ENCODE assay signal across 13 mouse cellular contexts in genomic region chr12:79762087-79762486, GRCm38 (mm10).
DNase-seq lines count a peak whose midpoint lies in the region; ATAC-seq and TF ChIP-seq lines count a peak whose summit lies in the region.
"Had no signal": no experiment of that assay in that cellular context is flagged by ENCODE, and none has a peak within 500 bp of the region (broad histone marks: within the 10 kb centered on the region; RNA-seq: fewer than 3 reads in every experiment).

No protein-coding gene starts in this region.

- H3K4me1 ChIP-seq in heart, embryonic 10.5 days: peaks cover 63% of the 10 kb centered on the region
- H3K4me1 ChIP-seq in lung, embryonic 15.5 days: peaks cover 51% of the 10 kb centered on the region
- H3K4me1 ChIP-seq in embryonic fibroblast, embryonic 13.5 days (ENCODE audit: control insufficient read depth, insufficient read depth, low read length): peaks cover 10% of the 10 kb centered on the region
- H3K4me1 ChIP-seq in liver, postnatal 0 days (ENCODE audit: insufficient read depth): peaks cover 19% of the 10 kb centered on the region

- H3K27ac ChIP-seq in heart, embryonic 10.5 days: peak overlapping the region; percentile 82
- peak overlapping the region; percentile 77 for H3K27ac ChIP-seq in lung, embryonic 15.5 days
- H3K27ac ChIP-seq in embryonic fibroblast, embryonic 13.5 days (ENCODE audit: insufficient read depth, low read length): peak overlapping the region; percentile 50
- H3K27ac ChIP-seq in liver, postnatal 0 days (ENCODE audit: low read depth): peak overlapping the region; percentile 62; the same call in 1 of the 2 replicates
- H3K27ac ChIP-seq: hindbrain, embryonic 15.5 days; limb, embryonic 13.5 days had no signal

- 58% methylated on average over 2 of the region's 2 CpGs for WGBS in heart, embryonic 10.5 days
- 43% methylated on average over 2 of the region's 2 CpGs for WGBS in lung, embryonic 15.5 days
- 57% methylated on average over 2 of the region's 2 CpGs for WGBS in liver, postnatal 0 days (ENCODE audit: insufficient replicate concordance)

- no peak for ATAC-seq in lung, embryonic 15.5 days (ENCODE audit: borderline replicate concordance, extremely low read depth, low FRiP score, low TSS enrichment)
- no peak for ATAC-seq in liver, postnatal 0 days
- ATAC-seq in erythroid progenitor cell, adult 5-6 weeks (replicated peaks; ENCODE audit: low FRiP score, poor library complexity, severe bottlenecking): no peak

- intact Hi-C loops in heart, postnatal 14 days (cut with DNase I): no loop called here

- H3K4me3 ChIP-seq in heart, embryonic 10.5 days: no peak overlapping the region
- no peak overlapping the region for H3K4me3 ChIP-seq in lung, embryonic 15.5 days
- no peak overlapping the region for H3K4me3 ChIP-seq in embryonic fibroblast, embryonic 13.5 days (ENCODE audit: insufficient read depth, low read length)
- H3K4me3 ChIP-seq in liver, postnatal 0 days (ENCODE audit: low read depth, low read length): no peak overlapping the region
- H3K4me3 ChIP-seq: hindbrain, embryonic 15.5 days; limb, embryonic 13.5 days had no signal

- no peak overlapping the region for H3K9ac ChIP-seq in lung, embryonic 15.5 days
- H3K9ac ChIP-seq in liver, postnatal 0 days (replicated peaks): no peak overlapping the region
- H3K9ac ChIP-seq: hindbrain, embryonic 15.5 days; limb, embryonic 13.5 days had no signal

- no peak for TF ChIP-seq POLR2A in embryonic fibroblast, embryonic 13.5 days (IDR thresholded peaks at IDR 0.05; ENCODE audit: low read depth, low read length)

- H3K4me2 ChIP-seq in lung, embryonic 15.5 days: no peak overlapping the region
- H3K4me2 ChIP-seq in liver, postnatal 0 days (ENCODE audit: low read depth, low read length): no peak overlapping the region
- H3K4me2 ChIP-seq: hindbrain, embryonic 15.5 days; limb, embryonic 13.5 days had no signal

- H3K9me3 ChIP-seq in heart, embryonic 10.5 days: no peaks in the 10 kb centered on the region
- no peaks in the 10 kb centered on the region for H3K9me3 ChIP-seq in lung, embryonic 15.5 days
- no peaks in the 10 kb centered on the region for H3K9me3 ChIP-seq in liver, postnatal 0 days (ENCODE audit: low read length)
- H3K9me3 ChIP-seq: hindbrain, embryonic 15.5 days; limb, embryonic 13.5 days had no signal

- H3K36me3 ChIP-seq in heart, embryonic 10.5 days: no peaks in the 10 kb centered on the region
- no peaks in the 10 kb centered on the region for H3K36me3 ChIP-seq in lung, embryonic 15.5 days
- no peaks in the 10 kb centered on the region for H3K36me3 ChIP-seq in liver, postnatal 0 days (replicated peaks; ENCODE audit: insufficient read depth, low read length)
- H3K36me3 ChIP-seq: hindbrain, embryonic 15.5 days; limb, embryonic 13.5 days had no signal

- DNase-seq in heart, embryonic 10.5 days (ENCODE audit: low spot score): no peak
- DNase-seq in heart, postnatal 14 days: no peak
- no peak for DNase-seq in lung, postnatal 14 days
- DNase-seq in liver, postnatal 0 days: no peak
- DNase-seq in ovary, adult 18-20 months (ENCODE audit: low spot score): no peak
- DNase-seq: cerebellum, postnatal 10 days; layer of hippocampus, adult 9-11 months; spleen, adult 18-20 months had no signal

- no peak for TF ChIP-seq CTCF in embryonic fibroblast, embryonic 13.5 days (IDR thresholded peaks at IDR 0.05; ENCODE audit: borderline replicate concordance, insufficient read depth, low read length)
- TF ChIP-seq CTCF in liver, postnatal 0 days (IDR thresholded peaks at IDR 0.05; ENCODE audit: low read depth): no peak

- TF ChIP-seq EP300 in liver, postnatal 0 days (IDR thresholded peaks at IDR 0.05; ENCODE audit: low read depth): 0 out of 2 replicates have a peak, but pooled peaks have one; percentile 32

- no peaks in the 10 kb centered on the region for H3K27me3 ChIP-seq in heart, embryonic 10.5 days (ENCODE audit: insufficient read depth, poor library complexity, severe bottlenecking)
- H3K27me3 ChIP-seq in lung, embryonic 15.5 days: no peaks in the 10 kb centered on the region
- no peaks in the 10 kb centered on the region for H3K27me3 ChIP-seq in liver, postnatal 0 days (ENCODE audit: insufficient read depth, low read length)
- H3K27me3 ChIP-seq: hindbrain, embryonic 15.5 days; limb, embryonic 13.5 days had no signal
